Mouse (Mus musculus): ENCODE results near the gene Fbxl19. TPM values are rescaled to one million over a fixed set of nuclear protein-coding genes. Genes with fewer than 3 reads are reported as not detected.
"Not testable (repeated sequence)": the region's sequence is repeated elsewhere in the genome, so short reads cannot be mapped to it uniquely, and the experiment has no call there.

The Fbxl19 gene
- total RNA-seq, 2 experiments from 2014 or later, result 63.4 to 66.7 TPM

GRCm38 (mm10) chr7:127766851-127767609 is 22.7 kb downstream of the Fbxl19 start:
- no peak for DNase-seq (ENCODE audit: extremely low spot score in 1 of 2, low spot score in 1 of 2)

- no peak for DNase-seq (ENCODE audit: extremely low spot score in 1 of 2, low spot score in 1 of 2)
Measured at GRCm38 (mm10) chr7:127767671-127768345, 23.5 kb downstream of the Fbxl19 start.

GRCm38 (mm10) chr7:127768346-127768996 is 24.1 kb downstream of the Fbxl19 start:
- no peak for DNase-seq (ENCODE audit: extremely low spot score in 1 of 2, low spot score in 1 of 2)

- peak; percentile 81 to 95 for DNase-seq (ENCODE audit: extremely low spot score in 1 of 2, low spot score in 1 of 2)
Measured at GRCm38 (mm10) chr7:127768997-127769593, 24.8 kb downstream of the Fbxl19 start.

- peak; percentile 74 to 80 for DNase-seq (ENCODE audit: extremely low spot score in 1 of 2, low spot score in 1 of 2)
Measured at GRCm38 (mm10) chr7:127769651-127770038, 25.3 kb downstream of the Fbxl19 start, which contains the start of gene Orai3. Gene Orai3 (plus strand): TSS chr7:127769815.

GRCm38 (mm10) chr7:127770039-127770905 is 25.9 kb downstream of the Fbxl19 start:
- DNase-seq (ENCODE audit: extremely low spot score in 1 of 2, low spot score in 1 of 2), result no peak

GRCm38 (mm10) chr7:127771262-127771661 is 26.9 kb downstream of the Fbxl19 start:
- DNase-seq (ENCODE audit: extremely low spot score in 1 of 2, low spot score in 1 of 2), result peak in 1 of 2 experiments; percentile 26

GRCm38 (mm10) chr7:127772080-127772479 is 27.7 kb downstream of the Fbxl19 start:
- no peak for DNase-seq (ENCODE audit: extremely low spot score in 1 of 2, low spot score in 1 of 2)

- no peak for DNase-seq (ENCODE audit: extremely low spot score in 1 of 2, low spot score in 1 of 2)
Measured at GRCm38 (mm10) chr7:127772557-127772956, 28.2 kb downstream of the Fbxl19 start.

- DNase-seq (ENCODE audit: extremely low spot score in 1 of 2, low spot score in 1 of 2), result peak in 1 of 2 experiments; percentile 60
Measured at GRCm38 (mm10) chr7:127773664-127774384, 29.5 kb downstream of the Fbxl19 start.

- not testable (repeated sequence) for DNase-seq (ENCODE audit: extremely low spot score in 1 of 2, low spot score in 1 of 2)
Measured at GRCm38 (mm10) chr7:127775837-127776236, 31.5 kb downstream of the Fbxl19 start.

GRCm38 (mm10) chr7:127776426-127776825 is 32.1 kb downstream of the Fbxl19 start, which contains the start of gene Setd1a:
Gene Setd1a (plus strand): TSS chr7:127776670.
- DNase-seq (ENCODE audit: extremely low spot score in 1 of 2, low spot score in 1 of 2), result peak; percentile 72 to 89

GRCm38 (mm10) chr7:127776878-127777473 is 32.6 kb downstream of the Fbxl19 start:
- DNase-seq (ENCODE audit: extremely low spot score in 1 of 2, low spot score in 1 of 2), result peak; percentile 90 to 96

- peak in 1 of 2 experiments; percentile 41 for DNase-seq (ENCODE audit: extremely low spot score in 1 of 2, low spot score in 1 of 2)
Measured at GRCm38 (mm10) chr7:127777474-127778266, 33.3 kb downstream of the Fbxl19 start.

GRCm38 (mm10) chr7:127778350-127778749 is 34.0 kb downstream of the Fbxl19 start:
- no peak for DNase-seq (ENCODE audit: extremely low spot score in 1 of 2, low spot score in 1 of 2)

- DNase-seq (ENCODE audit: extremely low spot score in 1 of 2, low spot score in 1 of 2), result no peak
Measured at GRCm38 (mm10) chr7:127785308-127785707, 41.0 kb downstream of the Fbxl19 start, which contains the start of gene Gm49388. Gene Gm49388 (plus strand): TSS chr7:127785608.

- DNase-seq (ENCODE audit: extremely low spot score in 1 of 2, low spot score in 1 of 2), result no peak
Measured at GRCm38 (mm10) chr7:127797076-127797845, 52.9 kb downstream of the Fbxl19 start.
